Mouse (Mus musculus): ENCODE data around the gene Tcf7l2. TPM values are rescaled to one million over a fixed set of nuclear protein-coding genes. Genes with fewer than 3 reads are reported as not detected.

Gene Tcf7l2
- polyA plus RNA-seq, 1 experiment from 2014 or later, result 189 TPM

DNA sequence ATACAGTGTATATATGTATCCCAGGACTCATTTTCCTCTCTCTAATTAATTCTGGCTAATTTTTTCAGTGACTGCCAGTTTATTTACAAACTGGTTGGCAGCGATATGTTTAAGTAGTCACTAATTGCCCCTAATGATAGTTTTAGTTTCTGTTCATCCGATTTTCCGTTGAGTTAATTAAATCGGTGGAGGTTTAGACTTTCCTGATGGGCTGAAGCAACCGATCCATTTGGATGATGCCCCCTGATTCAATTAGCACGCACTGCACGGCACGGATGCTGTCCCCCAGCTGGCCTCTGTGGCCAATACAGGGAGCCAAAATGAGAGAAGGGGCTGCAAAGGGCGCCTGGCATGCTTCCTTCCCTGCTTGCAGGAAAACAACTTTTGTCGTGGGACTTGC is 172.0 kb downstream of the Tcf7l2 start:
- WGBS, result 75% methylated on average over 10 of the region's 10 CpGs

GRCm38 (mm10) chr19:55914614-55915211 is 173.1 kb downstream of the Tcf7l2 start:
- Histone ChIP-seq H3K9me3 (0 out of 2 replicates have a peak, but pooled peaks cover 7% of the 10 kb centered on the region), H3K4me3 (replicated peaks) (no peak overlapping the region), H3K36me3 (peaks cover 78% of the 10 kb centered on the region), H3K4me2 (no peak overlapping the region), H3K27me3 (no peaks in the 10 kb centered on the region), H3K9ac (replicated peaks) (no peak overlapping the region), H3K4me1 (replicated peaks) (peaks cover 21% of the 10 kb centered on the region), H3K27ac (0 out of 2 replicates have a peak overlapping the region, but pooled peaks have one; percentile 18)
- ATAC-seq (ENCODE audit: insufficient number of reproducible peaks, insufficient read depth, low FRiP score, low TSS enrichment, low read depth), result no peak
- 58% methylated on average over 20 of the region's 20 CpGs for WGBS

More for the DNA sequence above, 172.0 kb downstream of the Tcf7l2 start:
- Histone ChIP-seq H3K4me1 (replicated peaks) (peaks cover 27% of the 10 kb centered on the region), H3K4me2 (no peak overlapping the region), H3K9me3 (0 out of 2 replicates have a peak, but pooled peaks cover 7% of the 10 kb centered on the region), H3K27me3 (no peaks in the 10 kb centered on the region), H3K36me3 (peaks cover 78% of the 10 kb centered on the region), H3K27ac (peak overlapping the region; percentile 18; the same call in 1 of the 2 replicates), H3K9ac (replicated peaks) (no peak overlapping the region), H3K4me3 (replicated peaks) (no peak overlapping the region)
- no peak for ATAC-seq (ENCODE audit: insufficient number of reproducible peaks, insufficient read depth, low FRiP score, low TSS enrichment, low read depth)

- no peak overlapping the region for H3K27ac ChIP-seq
- H3K9ac ChIP-seq (replicated peaks), result no peak overlapping the region
- H3K4me1 ChIP-seq (replicated peaks), result peaks cover 21% of the 10 kb centered on the region
- WGBS, result 63% methylated on average over 7 of the region's 7 CpGs
- 0 out of 2 replicates have a peak, but pooled peaks cover 7% of the 10 kb centered on the region for H3K9me3 ChIP-seq
- no peak for ATAC-seq (ENCODE audit: insufficient number of reproducible peaks, insufficient read depth, low FRiP score, low TSS enrichment, low read depth)
- no peak overlapping the region for H3K4me3 ChIP-seq (replicated peaks)
- H3K4me2 ChIP-seq, result no peak overlapping the region
- peaks cover 79% of the 10 kb centered on the region for H3K36me3 ChIP-seq
- H3K27me3 ChIP-seq, result no peaks in the 10 kb centered on the region
Measured at GRCm38 (mm10) chr19:55915506-55915905, 173.9 kb downstream of the Tcf7l2 start.

DNA sequence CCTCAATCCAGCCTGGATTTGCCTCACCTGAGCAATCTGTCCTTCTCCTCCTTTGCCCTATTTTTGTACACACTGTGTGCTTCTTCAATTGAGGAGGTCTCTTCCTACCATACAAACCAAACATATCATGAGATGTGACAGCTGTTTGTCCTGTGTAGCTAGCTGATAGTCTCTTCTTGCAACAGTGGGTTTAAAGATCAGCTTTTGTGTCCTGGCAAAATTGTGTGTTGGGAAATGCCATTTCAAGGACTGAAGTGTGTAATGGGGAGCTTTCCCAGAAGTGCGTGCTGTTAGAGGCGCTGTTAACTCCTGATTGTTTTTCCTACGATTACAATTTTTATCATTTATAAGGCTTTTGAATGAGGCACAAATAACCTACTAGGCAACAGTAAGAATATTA is 174.6 kb downstream of the Tcf7l2 start:
- peaks cover 79% of the 10 kb centered on the region for H3K36me3 ChIP-seq
- peaks cover 21% of the 10 kb centered on the region for H3K4me1 ChIP-seq (replicated peaks)
- no peak overlapping the region; the same call in 1 of the 2 replicates for H3K27ac ChIP-seq
- no peak overlapping the region for H3K4me3 ChIP-seq (replicated peaks)
- no peak overlapping the region for H3K4me2 ChIP-seq
- WGBS, result 93% methylated on average over 3 of the region's 3 CpGs
- ATAC-seq (ENCODE audit: insufficient number of reproducible peaks, insufficient read depth, low FRiP score, low TSS enrichment, low read depth), result no peak
- H3K27me3 ChIP-seq, result no peaks in the 10 kb centered on the region
- H3K9ac ChIP-seq (replicated peaks), result no peak overlapping the region
- H3K9me3 ChIP-seq, result 0 out of 2 replicates have a peak, but pooled peaks cover 7% of the 10 kb centered on the region

DNA sequence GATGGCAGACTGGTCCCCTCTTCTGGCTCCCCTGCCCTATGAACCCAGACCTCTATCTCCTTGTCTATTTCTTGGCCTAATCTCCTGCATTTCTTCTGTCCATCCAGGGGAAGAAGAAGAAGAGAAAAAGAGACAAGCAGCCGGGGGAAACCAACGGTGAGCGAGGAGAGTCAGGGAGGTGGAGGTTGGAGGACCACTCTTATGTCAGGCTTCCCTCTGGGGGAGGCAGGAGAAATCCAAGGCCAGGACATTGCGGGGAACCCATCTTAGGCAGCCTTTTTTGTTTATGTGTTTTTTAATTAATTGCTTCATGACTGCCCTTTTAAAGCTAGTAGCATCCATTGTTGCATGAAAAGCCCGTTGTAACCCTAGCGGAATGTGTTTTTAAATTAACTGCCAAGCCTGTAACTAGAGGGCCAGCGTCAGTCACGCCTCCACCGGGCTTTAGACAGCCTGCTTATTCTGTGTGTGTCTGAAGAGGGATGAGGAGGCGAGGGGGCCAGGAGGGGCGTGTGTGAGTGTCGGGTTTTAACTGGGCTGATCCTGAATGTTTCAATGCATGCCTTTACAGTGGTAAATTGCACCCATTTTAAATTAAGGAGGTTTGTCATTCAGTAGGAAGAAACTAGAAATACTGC is 182.3 kb downstream of the Tcf7l2 start:
- no peaks in the 10 kb centered on the region for H3K9me3 ChIP-seq
- peaks cover 13% of the 10 kb centered on the region for H3K4me1 ChIP-seq (replicated peaks)
- peaks cover 77% of the 10 kb centered on the region for H3K36me3 ChIP-seq
- no peaks in the 10 kb centered on the region for H3K27me3 ChIP-seq
- H3K4me2 ChIP-seq, result no peak overlapping the region
- H3K9ac ChIP-seq (replicated peaks), result no peak overlapping the region
- H3K27ac ChIP-seq, result peak overlapping the region; percentile 72
- 25% methylated on average over 12 of the region's 12 CpGs for WGBS
- H3K4me3 ChIP-seq (replicated peaks), result no peak overlapping the region
- ATAC-seq (ENCODE audit: insufficient number of reproducible peaks, insufficient read depth, low FRiP score, low TSS enrichment, low read depth), result 0 out of 2 replicates have a peak, but pooled peaks have one; percentile 49

GRCm38 (mm10) chr19:55924800-55925199 is 183.2 kb downstream of the Tcf7l2 start:
- no peak for ATAC-seq (ENCODE audit: insufficient number of reproducible peaks, insufficient read depth, low FRiP score, low TSS enrichment, low read depth)
- Histone ChIP-seq H3K36me3 (peaks cover 77% of the 10 kb centered on the region), H3K4me1 (replicated peaks) (peaks cover 13% of the 10 kb centered on the region), H3K4me2 (no peak overlapping the region), H3K9me3 (no peaks in the 10 kb centered on the region), H3K9ac (replicated peaks) (no peak overlapping the region), H3K27me3 (no peaks in the 10 kb centered on the region), H3K4me3 (replicated peaks) (no peak overlapping the region), H3K27ac (no peak overlapping the region)
- 86% methylated on average over 4 of the region's 4 CpGs for WGBS

DNA sequence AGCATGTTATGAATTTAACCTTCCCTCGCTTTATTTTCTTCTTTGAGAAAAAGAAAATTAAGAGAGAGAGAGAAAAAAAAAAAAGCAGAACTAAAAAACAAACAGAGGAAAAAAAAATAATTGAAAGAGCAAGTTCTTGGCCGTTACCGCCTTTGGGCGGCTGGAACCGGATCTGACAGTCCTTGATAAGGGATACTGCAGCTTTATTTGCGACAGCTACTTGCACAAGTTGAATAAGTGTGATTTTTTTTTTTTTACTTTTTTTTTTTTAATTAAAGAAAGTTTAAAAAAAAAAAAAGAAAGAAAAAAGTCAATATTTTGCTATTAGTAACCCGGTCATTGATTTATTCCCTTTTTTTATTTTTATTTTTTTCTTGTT is 183.8 kb downstream of the Tcf7l2 start:
- 75% methylated on average over 7 of the region's 7 CpGs for WGBS
- no peak for ATAC-seq (ENCODE audit: insufficient number of reproducible peaks, insufficient read depth, low FRiP score, low TSS enrichment, low read depth)
- Histone ChIP-seq H3K4me1 (replicated peaks) (peaks cover 13% of the 10 kb centered on the region), H3K27me3 (no peaks in the 10 kb centered on the region), H3K9me3 (no peaks in the 10 kb centered on the region), H3K4me3 (replicated peaks) (no peak overlapping the region), H3K4me2 (no peak overlapping the region), H3K27ac (no peak overlapping the region), H3K9ac (replicated peaks) (no peak overlapping the region), H3K36me3 (peaks cover 75% of the 10 kb centered on the region)

DNA sequence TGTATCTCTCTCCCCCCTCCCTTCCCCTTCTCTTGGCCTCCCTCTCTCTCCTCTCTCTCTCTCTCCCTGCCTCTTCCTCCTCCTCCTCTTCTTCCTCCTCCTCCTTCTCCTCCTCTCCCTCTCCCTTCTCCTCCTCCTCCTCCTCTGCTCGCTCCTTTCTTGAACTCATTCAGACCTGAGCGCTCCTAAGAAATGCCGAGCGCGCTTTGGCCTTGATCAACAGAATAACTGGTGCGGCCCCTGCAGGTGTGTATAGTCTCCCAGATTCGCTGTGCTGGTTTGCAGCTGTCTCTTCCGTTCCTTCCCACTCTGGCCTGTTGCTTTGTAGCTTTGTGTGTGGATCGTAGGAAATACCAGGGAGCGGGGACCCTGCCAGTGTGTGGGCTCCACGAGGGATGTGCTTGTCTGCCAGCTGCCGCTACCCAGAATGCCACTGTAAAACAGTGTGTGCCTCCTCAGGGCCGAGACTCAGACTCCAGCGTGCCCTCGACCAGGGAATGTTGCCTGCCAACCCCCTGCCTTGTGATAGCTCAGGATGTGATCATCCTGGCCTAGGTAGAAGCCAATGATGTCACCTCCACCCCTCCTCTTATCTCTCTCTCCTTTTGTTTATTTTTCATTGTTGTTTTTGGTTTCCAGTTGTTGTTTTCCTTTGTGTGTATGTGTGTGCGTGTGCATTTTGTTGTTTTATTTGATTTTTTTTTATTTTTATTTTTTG is 184.3 kb downstream of the Tcf7l2 start:
- Histone ChIP-seq H3K27ac (no peak overlapping the region), H3K4me3 (replicated peaks) (no peak overlapping the region), H3K4me1 (replicated peaks) (peaks cover 13% of the 10 kb centered on the region), H3K9ac (replicated peaks) (no peak overlapping the region), H3K36me3 (peaks cover 73% of the 10 kb centered on the region), H3K4me2 (no peak overlapping the region), H3K9me3 (no peaks in the 10 kb centered on the region), H3K27me3 (no peaks in the 10 kb centered on the region)
- ATAC-seq (ENCODE audit: insufficient number of reproducible peaks, insufficient read depth, low FRiP score, low TSS enrichment, low read depth), result no peak
- 86% methylated on average over 16 of the region's 16 CpGs for WGBS

DNA sequence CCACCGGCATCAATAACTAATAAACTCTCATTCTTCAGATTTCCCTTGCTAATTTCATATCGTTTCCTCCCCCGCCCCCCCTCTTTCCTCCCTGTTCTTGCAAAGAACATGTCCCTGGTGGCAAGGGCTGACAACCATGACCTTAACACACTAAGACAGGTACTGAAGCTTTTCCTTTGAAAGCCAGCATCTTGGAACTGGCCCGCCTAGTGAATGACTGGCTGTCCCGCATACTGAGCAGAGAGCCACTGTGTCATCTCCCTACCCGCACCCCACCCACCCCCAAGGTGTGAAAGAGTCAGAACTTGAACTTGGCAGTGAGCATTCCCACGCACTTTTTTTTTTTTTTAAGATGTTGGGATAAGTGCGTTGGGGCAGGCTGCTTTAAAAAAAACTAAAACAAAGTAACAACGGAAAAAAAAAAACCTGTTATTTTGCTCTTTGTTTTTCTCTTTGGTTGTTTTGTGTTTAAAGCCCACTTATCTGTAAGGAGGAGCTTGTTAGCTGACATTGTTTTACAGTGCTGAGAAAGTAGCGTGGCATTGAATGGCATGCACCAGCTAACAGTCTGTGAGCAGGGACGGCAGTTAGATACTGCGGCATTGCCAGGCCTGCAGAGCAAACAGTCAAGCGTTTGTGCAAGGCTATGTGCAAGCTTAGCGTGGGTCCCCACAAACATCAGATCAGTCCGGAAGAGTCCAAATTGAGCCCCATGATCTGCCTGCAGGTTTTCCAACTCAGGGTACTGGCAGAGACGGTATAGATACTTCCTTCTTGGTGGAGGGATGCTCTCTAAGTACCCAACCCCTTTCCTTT is 185.4 kb downstream of the Tcf7l2 start:
- Histone ChIP-seq H3K4me2 (no peak overlapping the region), H3K4me1 (replicated peaks) (peaks cover 13% of the 10 kb centered on the region), H3K4me3 (replicated peaks) (no peak overlapping the region), H3K36me3 (peaks cover 72% of the 10 kb centered on the region), H3K9ac (replicated peaks) (no peak overlapping the region), H3K27ac (no peak overlapping the region), H3K9me3 (no peaks in the 10 kb centered on the region), H3K27me3 (no peaks in the 10 kb centered on the region)
- WGBS, result 89% methylated on average over 16 of the region's 16 CpGs
- no peak for ATAC-seq (ENCODE audit: insufficient number of reproducible peaks, insufficient read depth, low FRiP score, low TSS enrichment, low read depth)

GRCm38 (mm10) chr19:55927674-55928061 is 186.0 kb downstream of the Tcf7l2 start:
- Histone ChIP-seq H3K4me3 (replicated peaks) (no peak overlapping the region), H3K27me3 (no peaks in the 10 kb centered on the region), H3K9me3 (no peaks in the 10 kb centered on the region), H3K4me1 (replicated peaks) (peaks cover 13% of the 10 kb centered on the region), H3K36me3 (peaks cover 70% of the 10 kb centered on the region), H3K4me2 (no peak overlapping the region), H3K9ac (replicated peaks) (no peak overlapping the region), H3K27ac (no peak overlapping the region)
- no peak for ATAC-seq (ENCODE audit: insufficient number of reproducible peaks, insufficient read depth, low FRiP score, low TSS enrichment, low read depth)
- 89% methylated on average over 9 of the region's 9 CpGs for WGBS

- H3K9ac ChIP-seq (replicated peaks), result no peak overlapping the region
- ATAC-seq (ENCODE audit: insufficient number of reproducible peaks, insufficient read depth, low FRiP score, low TSS enrichment, low read depth), result no peak
- peaks cover 63% of the 10 kb centered on the region for H3K36me3 ChIP-seq
- H3K27ac ChIP-seq, result no peak overlapping the region
- peaks cover 10% of the 10 kb centered on the region for H3K4me1 ChIP-seq (replicated peaks)
- 89% methylated on average over 5 of the region's 5 CpGs for whole genome bisulfite sequencing
- H3K4me2 ChIP-seq, result no peak overlapping the region
- no peak overlapping the region for H3K4me3 ChIP-seq (replicated peaks)
- no peaks in the 10 kb centered on the region for H3K9me3 ChIP-seq
- no peaks in the 10 kb centered on the region for H3K27me3 ChIP-seq
Measured at GRCm38 (mm10) chr19:55928674-55929073, 187.1 kb downstream of the Tcf7l2 start.

All from limb, embryonic 12.5 days (tissue).